Mouse (Mus musculus): ENCODE measurements around the gene Fbxl20.

Fbxl20 gene

DNA sequence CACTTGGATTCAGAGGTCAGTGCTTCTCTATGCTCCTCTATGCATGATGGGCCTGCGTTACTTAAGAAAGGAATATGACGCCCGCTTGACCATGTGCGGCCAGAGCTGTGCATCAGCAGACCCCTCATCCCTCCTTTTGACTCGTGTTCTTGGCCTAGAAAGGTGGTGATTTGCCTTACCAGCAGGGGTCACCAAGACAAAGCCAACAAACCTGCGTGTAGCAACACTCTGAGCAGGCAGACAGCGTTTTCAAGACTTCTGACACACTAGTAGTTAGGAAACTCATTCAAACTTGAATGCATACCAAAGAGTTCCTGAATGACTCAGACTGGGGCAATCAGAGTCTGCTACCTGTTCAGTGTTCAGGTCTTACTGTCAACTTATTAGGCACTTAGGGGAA, 63.6 kb downstream of the Fbxl20 start:
- no peak for DNase-seq

GRCm38 (mm10) chr11:98086141-98086540, 64.1 kb downstream of the Fbxl20 start:
- no peak for DNase-seq

GRCm38 (mm10) chr11:98082745-98083144, 67.5 kb downstream of the Fbxl20 start:
- DNase-seq, result no peak

GRCm38 (mm10) chr11:98080450-98080849, 69.8 kb downstream of the Fbxl20 start:
- no peak for DNase-seq

DNA sequence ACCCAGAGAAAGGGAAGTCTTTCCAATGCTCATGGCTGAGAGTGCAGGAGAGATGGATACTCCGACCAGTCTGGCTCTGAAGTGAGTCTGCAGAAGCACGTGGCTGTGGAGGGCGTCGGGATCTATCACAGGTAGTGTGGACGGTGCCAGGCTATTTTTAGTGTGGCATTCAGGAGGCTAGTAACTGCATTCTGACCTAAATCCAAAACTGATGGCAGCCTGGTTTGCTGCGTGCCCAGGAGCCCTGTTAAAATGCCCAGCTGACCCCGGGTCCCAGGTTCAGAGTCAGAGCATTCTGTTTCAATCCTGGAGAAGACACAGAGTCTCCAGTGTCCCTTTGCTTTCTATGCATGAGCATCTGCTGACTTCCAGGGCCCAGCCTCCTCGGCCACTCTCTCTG, 73.1 kb downstream of the Fbxl20 start:
- DNase-seq, result no peak

DNA sequence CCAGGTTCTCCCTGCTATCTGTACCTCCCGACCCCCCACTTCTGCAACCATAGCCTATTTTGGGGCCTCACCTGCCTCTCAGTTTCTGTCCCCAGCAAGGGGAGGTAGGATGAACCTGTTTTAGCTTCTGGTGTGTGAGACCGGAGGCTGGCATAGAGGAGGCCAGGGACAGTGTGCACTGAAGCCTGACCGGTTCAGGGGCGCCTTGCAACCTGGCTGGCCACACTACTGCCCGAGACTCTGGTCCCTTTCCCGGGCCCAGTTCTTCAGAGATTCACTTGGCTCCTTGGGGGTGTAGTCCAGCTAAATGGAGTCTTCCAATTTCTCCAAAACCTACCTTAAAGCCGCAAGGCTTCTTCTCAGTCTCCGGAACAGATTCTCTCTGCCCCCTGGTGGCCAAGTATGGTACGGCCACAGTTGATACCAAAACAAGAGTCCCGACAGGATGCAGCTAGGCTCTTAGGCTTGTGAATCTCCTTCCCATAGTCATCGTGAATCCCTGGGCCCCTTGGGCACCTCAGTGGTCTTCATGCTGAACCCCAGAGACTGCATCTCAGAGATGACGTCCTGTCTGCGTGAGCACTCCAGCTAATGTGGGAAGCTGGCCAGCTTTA, 74.9 kb downstream of the Fbxl20 start:
- DNase-seq, result peak; percentile 60 to 70

DNA sequence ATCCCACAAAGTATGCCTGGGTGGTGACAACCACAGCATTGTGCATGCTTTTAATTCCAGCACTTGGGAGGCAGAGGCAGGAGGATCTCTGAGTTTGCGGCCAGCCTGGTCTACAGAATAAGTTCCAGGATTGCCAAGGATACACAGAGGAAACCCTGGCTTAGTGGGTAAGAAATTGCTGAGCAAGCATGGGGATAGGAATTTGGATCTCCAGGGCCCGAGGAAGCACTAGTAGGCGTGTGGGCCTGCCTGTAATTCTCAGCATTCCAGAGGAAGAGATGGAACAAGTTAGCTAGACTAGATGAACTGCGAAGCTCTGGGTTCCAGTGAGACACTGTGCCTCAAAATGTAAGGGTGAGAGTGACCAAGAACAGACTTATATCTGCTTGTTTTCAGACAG, 76.8 kb downstream of the Fbxl20 start:
- no peak for DNase-seq

DNA sequence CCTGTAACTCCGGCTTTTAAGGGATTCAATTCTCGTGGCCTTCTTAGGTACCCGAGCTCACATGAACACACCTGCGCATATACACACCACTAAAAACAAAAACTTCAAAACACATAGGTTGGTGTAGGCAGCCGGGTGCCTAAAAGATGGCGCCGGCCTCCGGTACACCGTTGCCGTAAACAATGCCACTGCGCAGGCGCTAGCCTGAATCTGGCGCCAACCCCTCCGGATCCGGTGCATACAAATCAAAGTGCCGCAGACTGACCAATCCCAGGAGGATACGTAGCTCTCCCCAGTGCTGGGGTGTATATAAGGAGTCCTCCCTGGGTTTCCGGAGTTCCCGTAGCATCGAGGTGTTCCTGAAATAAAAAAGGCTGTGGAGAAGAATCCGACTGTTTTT, 82.9 kb downstream of the Fbxl20 start:
- no peak for DNase-seq

- DNase-seq, result no peak
Measured at GRCm38 (mm10) chr11:98066201-98066600, 84.0 kb downstream of the Fbxl20 start.

- DNase-seq, result no peak
Measured at GRCm38 (mm10) chr11:98061904-98062562, 88.2 kb downstream of the Fbxl20 start.

DNA sequence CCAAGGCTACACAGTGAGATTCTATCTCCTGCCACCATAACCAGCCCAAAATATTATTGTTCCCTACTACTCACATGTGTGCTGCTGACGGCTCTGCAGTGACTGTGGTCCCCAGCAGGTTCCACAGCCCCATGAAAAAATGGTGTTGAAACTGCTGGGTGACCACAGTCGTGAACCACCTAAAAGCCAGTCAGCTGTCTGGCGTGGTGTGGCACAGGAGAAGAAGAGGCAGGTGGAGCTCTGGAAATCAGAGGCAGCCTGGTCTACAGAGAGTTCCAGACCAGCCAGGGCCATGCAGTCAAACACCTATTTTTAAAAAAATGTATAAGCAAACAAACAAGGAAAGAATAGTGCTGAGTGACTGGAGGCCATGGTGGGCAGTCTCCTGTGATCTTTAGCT, 88.8 kb downstream of the Fbxl20 start:
- DNase-seq, result no peak

- DNase-seq, result no peak
Measured at GRCm38 (mm10) chr11:98060104-98060692, 90.0 kb downstream of the Fbxl20 start.

- DNase-seq, result no peak
Measured at GRCm38 (mm10) chr11:98059662-98060061, 90.5 kb downstream of the Fbxl20 start.

GRCm38 (mm10) chr11:98057998-98058397, 92.2 kb downstream of the Fbxl20 start:
- DNase-seq, result no peak

- DNase-seq, result no peak
Measured at GRCm38 (mm10) chr11:98057466-98057865, 92.7 kb downstream of the Fbxl20 start.

GRCm38 (mm10) chr11:98052989-98053834, 97.0 kb downstream of the Fbxl20 start, which contains the start of gene Stac2:
TSS of gene Stac2 (minus strand) at chr11:98053462.
- DNase-seq, result peak; percentile 50 to 58

- no peak for DNase-seq
Measured at GRCm38 (mm10) chr11:98052129-98052988, 97.8 kb downstream of the Fbxl20 start.

DNA sequence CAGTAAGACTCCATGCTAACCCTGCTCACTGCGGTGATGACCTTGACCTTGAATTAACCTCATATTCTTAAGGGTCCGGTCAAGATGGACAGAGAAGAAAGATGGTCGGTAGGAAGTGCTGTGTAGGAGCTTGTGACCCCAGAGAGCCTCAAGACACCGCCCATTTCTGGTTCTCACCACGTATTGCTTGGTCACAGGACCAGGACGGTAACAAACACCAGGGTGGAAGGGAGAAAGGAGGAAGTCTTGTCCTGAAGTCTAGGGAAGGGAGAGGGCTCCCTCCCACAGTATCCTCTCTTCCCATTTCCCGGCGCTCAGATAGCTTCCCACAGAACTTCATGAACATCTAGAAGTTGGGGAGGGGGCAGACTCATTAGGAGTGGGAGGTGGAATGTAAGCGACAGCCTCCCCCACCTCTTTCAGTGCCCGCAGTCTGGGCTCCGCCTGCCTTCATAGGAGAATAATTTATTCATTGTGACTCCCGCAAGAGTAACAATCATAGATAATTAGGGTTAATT, 98.5 kb downstream of the Fbxl20 start:
- DNase-seq, result no peak

- DNase-seq, result no peak
Measured at GRCm38 (mm10) chr11:98050940-98051339, 99.3 kb downstream of the Fbxl20 start.

DNA sequence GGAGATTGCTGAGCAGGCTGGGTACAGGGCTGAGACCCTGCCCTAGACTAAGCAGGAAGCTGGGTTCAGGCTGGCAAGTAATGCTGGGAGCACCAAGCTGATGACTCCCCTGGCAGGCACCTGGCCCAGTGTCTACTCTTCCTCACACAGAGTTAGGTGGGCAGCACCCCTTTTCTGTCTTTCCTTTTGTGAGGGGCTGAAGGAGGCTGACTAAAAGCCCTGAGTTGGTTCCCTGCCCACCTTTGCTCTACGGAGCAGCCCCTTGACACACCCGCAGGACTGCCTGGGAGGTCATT, 99.7 kb downstream of the Fbxl20 start:
- no peak for DNase-seq

DNA sequence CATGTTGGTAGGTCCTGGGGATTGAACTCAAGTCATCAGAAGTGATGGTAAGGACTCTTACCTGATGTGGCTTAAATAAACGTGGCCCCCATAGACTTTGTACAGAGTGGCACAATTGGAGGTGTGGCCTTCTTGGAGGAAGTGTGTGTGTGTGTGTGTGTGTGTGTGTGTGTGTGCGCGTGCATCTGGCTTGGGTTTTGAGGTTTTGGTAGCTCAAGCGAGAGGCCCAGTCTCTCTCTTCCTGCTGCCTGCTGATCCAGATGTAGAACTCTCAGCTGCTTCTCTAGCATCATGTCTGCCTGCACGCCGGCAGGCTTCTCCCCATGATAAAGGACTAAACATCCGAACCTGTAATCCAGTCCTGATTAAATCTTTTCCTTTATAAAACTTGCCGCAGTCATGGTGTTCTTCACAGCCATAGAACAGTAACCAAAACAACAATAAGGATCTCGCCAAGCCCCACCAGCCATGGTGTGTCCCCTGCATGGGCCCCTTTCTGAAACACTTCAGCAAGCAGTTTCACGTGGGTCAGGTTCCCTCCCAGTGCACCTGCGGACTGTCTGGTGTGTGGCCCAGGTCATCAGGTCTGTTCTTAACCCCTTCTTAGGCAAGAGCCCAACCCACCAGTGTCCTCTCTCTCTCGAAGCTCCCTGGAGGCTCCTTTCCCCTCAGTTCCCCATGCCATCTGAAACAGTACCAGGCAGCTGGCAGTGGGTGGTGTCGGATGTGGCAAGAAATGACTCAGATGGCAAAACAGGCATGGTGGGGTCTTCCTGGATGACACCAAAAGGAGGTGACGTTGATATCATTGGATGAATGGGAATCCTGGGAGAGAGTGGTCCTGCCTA, 100.3 kb downstream of the Fbxl20 start:
- DNase-seq, result no peak

All from thymus, adult 18-20 months (tissue).